Mouse (Mus musculus): ENCODE data around the gene Slc44a2.

GRCm38 (mm10) chr9:21351702-21352377 is 31.3 kb downstream of the Slc44a2 start:
- no peak for TF ChIP-seq CTCF (IDR thresholded peaks at IDR 0.05; ENCODE audit: low read depth)
- no peak for TF ChIP-seq EP300 (IDR thresholded peaks at IDR 0.05; ENCODE audit: low read depth)
